Mouse (Mus musculus) forebrain, embryonic 11.5 days (tissue): ENCODE results near the gene Dmrta2. TPM values are rescaled to one million over a fixed set of nuclear protein-coding genes. Genes with fewer than 3 reads are reported as not detected.

Source experiments
- ATAC-seq: fragments of 200-750 bp; cut with Nextera tagmentation; replicated peaks from 2 replicates; pipeline ENCODE4 v1.8.0; 2017; ENCODE audit warnings: moderate TSS enrichment; ENCODE audit not compliant: low FRiP score
- DNase-seq: peaks from one replicate; pipeline ENCODE4 v3.0.0-alpha.2; 2017; ENCODE audit warnings: low spot score
- H3K27ac ChIP-seq: fragments of 300-500 bp; sonication (generic); 2 replicates; pipeline ENCODE4 v1.5.1; 2014; ENCODE audit warnings: low read depth, low read length
- H3K27me3 ChIP-seq: fragments of 300-500 bp; sonication (generic); 2 replicates; pipeline ENCODE4 v1.6.1; 2014; ENCODE audit warnings: mild to moderate bottlenecking, low read length, mixed read lengths; ENCODE audit not compliant: control insufficient read depth, insufficient read depth
- H3K36me3 ChIP-seq: fragments of 300-500 bp; sonication (generic); 2 replicates; pipeline ENCODE4 v1.6.1; 2014; ENCODE audit warnings: mild to moderate bottlenecking, low read length, moderate library complexity, mixed read lengths; ENCODE audit not compliant: control insufficient read depth, insufficient read depth
- H3K4me1 ChIP-seq: fragments of 300-500 bp; sonication (generic); replicated peaks from 2 replicates; pipeline ENCODE4 v1.6.1; 2014; ENCODE audit warnings: low read length, mixed read lengths; ENCODE audit not compliant: control insufficient read depth, insufficient read depth
- H3K4me2 ChIP-seq: fragments of 300-500 bp; sonication (generic); 2 replicates; pipeline ENCODE4 v1.6.1; 2014; ENCODE audit warnings: low read depth, mild to moderate bottlenecking, low read length, moderate library complexity, mixed read lengths; ENCODE audit not compliant: severe bottlenecking
- H3K4me3 ChIP-seq: fragments of 300-500 bp; sonication (generic); 2 replicates; pipeline ENCODE4 v1.5.1; 2014; ENCODE audit warnings: low read depth, low read length
- H3K9ac ChIP-seq: fragments of 300-500 bp; sonication (generic); 2 replicates; pipeline ENCODE4 v1.6.1; 2014; ENCODE audit warnings: low read length
- H3K9me3 ChIP-seq: fragments of 300-500 bp; sonication (generic); 2 replicates; pipeline ENCODE4 v1.6.1; 2016; ENCODE audit warnings: low read length, mixed read lengths; ENCODE audit not compliant: control insufficient read depth
- WGBS: fragments of 180-500 bp; shearing (Covaris S2); extraction: QIAGEN DNeasy Blood & Tissue Kit; methylation state at CpG from one replicate; pipeline ENCODE4 v1.1.7; 2014; 5-methylcytosine and 5-hydroxymethylcytosine counted together
- polyA plus RNA-seq: library from polyadenylated mRNA; unstranded; fragments of >200 nt; fragmentation: Nextera tagmentation; extraction: Ambion mirVana; gene quantifications from 2 replicates; pipeline ENCODE4 v1.2.1, GENCODE M21; 2014

Gene Dmrta2
- polyA plus RNA-seq, 1 experiment from 2014 or later: 12.5 TPM

DNA sequence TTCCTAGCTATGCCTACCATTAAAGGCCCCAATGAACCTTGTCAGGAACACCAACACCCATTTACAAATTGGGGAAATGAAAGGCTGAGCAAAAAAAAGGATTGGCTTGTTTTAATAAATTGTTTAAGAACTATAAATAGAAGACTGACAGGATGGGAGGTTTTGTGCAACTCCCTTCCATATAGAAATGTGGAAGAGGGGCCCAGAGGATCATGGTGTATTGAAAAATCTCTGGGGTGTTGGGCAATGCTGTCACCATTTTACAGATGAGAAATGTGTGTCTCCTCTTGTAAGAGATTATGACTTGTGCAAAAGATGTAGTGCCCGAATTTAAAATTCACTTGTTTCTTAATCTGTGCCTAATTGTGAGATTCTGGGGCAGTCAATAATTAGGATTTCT lies 24.3 kb upstream of the Dmrta2 start:
- 0 out of 2 replicates have a peak, but pooled peaks cover 1% of the 10 kb centered on the region for H3K4me1 ChIP-seq
- no peaks in the 10 kb centered on the region for H3K27me3 ChIP-seq
- no peak for DNase-seq
- H3K9me3 ChIP-seq: no peaks in the 10 kb centered on the region
- no peaks in the 10 kb centered on the region for H3K36me3 ChIP-seq
- WGBS: 91% methylated on average over 1 of the region's 1 CpGs
- H3K27ac ChIP-seq: no peak overlapping the region
- no peak overlapping the region for H3K9ac ChIP-seq
- no peak overlapping the region for H3K4me2 ChIP-seq
- no peak overlapping the region for H3K4me3 ChIP-seq
- no peak for ATAC-seq

GRCm38 (mm10) chr4:109960201-109960935 lies 17.5 kb upstream of the Dmrta2 start:
- no peak for DNase-seq
- 69% methylated on average over 5 of the region's 5 CpGs for WGBS
- no peak for ATAC-seq
- Histone ChIP-seq H3K4me3 (no peak overlapping the region), H3K4me2 (no peak overlapping the region), H3K27me3 (no peaks in the 10 kb centered on the region), H3K27ac (no peak overlapping the region), H3K9ac (no peak overlapping the region), H3K36me3 (no peaks in the 10 kb centered on the region), H3K9me3 (no peaks in the 10 kb centered on the region), H3K4me1 (0 out of 2 replicates have a peak, but pooled peaks cover 2% of the 10 kb centered on the region)

DNA sequence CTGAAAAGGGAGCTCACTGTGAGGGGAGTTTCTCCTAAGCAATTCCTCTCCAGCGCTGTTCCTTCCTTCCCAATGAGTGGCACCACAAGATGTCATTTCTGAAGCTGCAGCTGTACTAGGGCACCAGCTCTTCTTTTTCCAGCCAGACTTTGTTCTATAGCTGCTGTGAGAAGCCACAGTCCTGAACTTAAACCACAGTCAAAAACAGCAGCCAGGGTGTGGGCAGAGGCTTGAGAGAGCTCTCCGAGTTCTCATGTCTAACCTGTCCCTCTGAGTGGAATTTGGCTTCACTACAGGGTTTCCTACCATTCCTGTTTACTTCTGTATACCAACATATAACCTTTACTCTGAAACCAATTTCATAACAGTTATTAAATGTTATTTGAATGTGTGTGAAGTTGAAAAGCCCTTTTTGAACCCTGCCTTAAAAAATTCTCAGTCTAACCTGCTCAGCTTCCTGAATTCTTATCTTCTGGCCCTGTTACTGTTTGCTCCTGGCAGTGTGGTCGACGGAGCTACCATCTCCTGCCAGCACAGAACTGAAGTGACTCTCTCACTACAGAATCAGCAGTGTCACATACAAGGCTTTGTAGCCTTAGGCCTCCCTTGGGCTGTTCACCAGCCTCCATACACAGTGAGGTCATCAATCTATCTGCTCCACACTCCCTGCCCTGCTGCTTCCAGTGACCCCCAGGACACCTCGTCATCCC lies 14.1 kb upstream of the Dmrta2 start:
- no peak overlapping the region for H3K4me3 ChIP-seq
- no peak overlapping the region for H3K4me2 ChIP-seq
- no peaks in the 10 kb centered on the region for H3K9me3 ChIP-seq
- no peak for DNase-seq
- no peak for ATAC-seq
- H3K27ac ChIP-seq: no peak overlapping the region
- WGBS: 92% methylated on average over 5 of the region's 5 CpGs
- no peak overlapping the region for H3K9ac ChIP-seq
- no peaks in the 10 kb centered on the region for H3K36me3 ChIP-seq
- 0 out of 2 replicates have a peak, but pooled peaks cover 2% of the 10 kb centered on the region for H3K4me1 ChIP-seq
- H3K27me3 ChIP-seq: no peaks in the 10 kb centered on the region

GRCm38 (mm10) chr4:109969561-109969960 lies 8.3 kb upstream of the Dmrta2 start:
- Histone ChIP-seq H3K27me3 (peaks cover 15% of the 10 kb centered on the region), H3K4me1 (peaks cover 3% of the 10 kb centered on the region; the same call in 1 of the 2 replicates), H3K36me3 (no peaks in the 10 kb centered on the region), H3K9ac (no peak overlapping the region), H3K27ac (no peak overlapping the region), H3K9me3 (no peaks in the 10 kb centered on the region), H3K4me2 (no peak overlapping the region), H3K4me3 (no peak overlapping the region)
- no peak for ATAC-seq
- no peak for DNase-seq
- 88% methylated on average over 5 of the region's 5 CpGs for WGBS

DNA sequence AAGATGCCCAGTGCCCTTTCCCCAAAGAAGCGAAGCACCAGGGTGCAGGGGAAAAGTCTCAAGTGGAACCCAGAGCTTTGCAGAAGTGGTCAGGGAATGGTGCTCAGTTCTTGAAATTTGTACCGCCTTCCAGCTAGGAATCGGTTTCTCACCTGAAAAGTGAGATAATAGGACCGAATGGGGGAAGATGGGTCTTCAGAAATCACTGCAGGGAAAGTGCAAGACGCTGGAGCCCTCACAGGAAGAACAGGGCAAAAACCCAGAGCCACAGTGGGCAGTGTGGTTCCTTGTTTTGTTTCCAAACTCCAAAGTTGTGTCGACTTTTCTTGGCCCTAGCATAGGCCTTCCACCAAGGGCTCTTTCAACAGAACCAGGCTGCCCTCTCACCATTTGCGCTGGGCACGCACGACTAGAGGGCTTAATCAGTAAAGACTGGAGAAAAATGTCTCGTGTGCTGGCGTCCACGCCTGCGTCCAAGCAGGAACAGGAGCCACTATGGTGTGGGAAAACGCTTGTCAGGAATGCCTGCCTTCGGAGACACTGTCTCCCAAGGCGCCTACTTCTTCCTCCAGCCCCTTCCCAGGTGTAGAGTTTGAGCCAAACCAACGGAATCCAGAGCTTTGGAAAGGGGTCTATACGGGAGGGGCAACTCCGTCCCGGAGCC lies 3.7 kb upstream of the Dmrta2 start:
- DNase-seq (peak; percentile 56), ATAC-seq (no peak)
- WGBS: 2% methylated on average over 20 of the region's 20 CpGs
- no peaks in the 10 kb centered on the region for H3K9me3 ChIP-seq
- no peak overlapping the region for H3K27ac ChIP-seq
- H3K36me3 ChIP-seq: no peaks in the 10 kb centered on the region
- H3K4me3 ChIP-seq: peak overlapping the region; percentile 81
- peak overlapping the region; percentile 71 for H3K4me2 ChIP-seq
- H3K4me1 ChIP-seq: peaks cover 10% of the 10 kb centered on the region; the same call in 1 of the 2 replicates
- H3K9ac ChIP-seq: peak overlapping the region; percentile 97
- peaks cover 46% of the 10 kb centered on the region for H3K27me3 ChIP-seq

DNA sequence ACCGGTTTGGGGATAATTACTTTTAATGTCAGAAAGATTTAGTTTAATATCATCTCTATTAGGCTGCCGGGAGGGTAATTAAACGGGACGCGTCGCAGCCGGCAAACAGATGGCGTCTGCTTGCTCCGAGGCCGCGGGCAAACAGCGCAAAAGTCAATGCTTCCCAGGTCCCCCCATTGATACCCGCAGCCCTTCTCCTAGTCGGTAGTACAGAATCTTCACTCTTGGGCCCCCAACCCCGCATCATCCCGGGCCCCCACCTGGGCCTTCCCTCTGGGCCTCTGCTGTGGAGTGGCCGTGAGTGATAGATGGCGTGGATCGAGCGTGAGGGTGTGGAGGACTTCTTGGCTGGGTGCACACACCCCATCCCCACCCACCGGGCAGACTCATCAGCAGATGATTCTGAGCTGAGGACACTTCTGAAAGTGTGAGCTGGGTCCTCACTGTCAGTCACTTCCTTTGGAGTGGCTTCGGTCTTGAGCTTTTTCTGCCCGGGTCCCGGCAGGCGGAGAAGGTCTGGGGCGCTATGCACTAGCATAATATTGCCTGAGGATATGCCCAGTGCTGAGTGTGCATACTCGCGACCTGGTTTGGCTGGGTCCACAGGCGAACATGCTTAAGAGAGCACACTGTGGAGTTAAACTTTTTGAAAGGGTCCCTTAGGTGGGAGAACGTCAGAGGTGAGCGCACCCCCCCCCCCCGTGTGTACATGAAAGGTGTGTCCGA lies 3.0 kb upstream of the Dmrta2 start:
- H3K9ac ChIP-seq: peak overlapping the region; percentile 97
- H3K4me3 ChIP-seq: peak overlapping the region; percentile 81
- H3K27ac ChIP-seq: peak overlapping the region; percentile 62; the same call in 1 of the 2 replicates
- peaks cover 49% of the 10 kb centered on the region for H3K27me3 ChIP-seq
- WGBS: 2% methylated on average over 33 of the region's 33 CpGs
- ATAC-seq (no peak), DNase-seq (peak; percentile 68)
- H3K36me3 ChIP-seq: no peaks in the 10 kb centered on the region
- H3K9me3 ChIP-seq: no peaks in the 10 kb centered on the region
- peak overlapping the region; percentile 71 for H3K4me2 ChIP-seq
- H3K4me1 ChIP-seq: peaks cover 12% of the 10 kb centered on the region; the same call in 1 of the 2 replicates

DNA sequence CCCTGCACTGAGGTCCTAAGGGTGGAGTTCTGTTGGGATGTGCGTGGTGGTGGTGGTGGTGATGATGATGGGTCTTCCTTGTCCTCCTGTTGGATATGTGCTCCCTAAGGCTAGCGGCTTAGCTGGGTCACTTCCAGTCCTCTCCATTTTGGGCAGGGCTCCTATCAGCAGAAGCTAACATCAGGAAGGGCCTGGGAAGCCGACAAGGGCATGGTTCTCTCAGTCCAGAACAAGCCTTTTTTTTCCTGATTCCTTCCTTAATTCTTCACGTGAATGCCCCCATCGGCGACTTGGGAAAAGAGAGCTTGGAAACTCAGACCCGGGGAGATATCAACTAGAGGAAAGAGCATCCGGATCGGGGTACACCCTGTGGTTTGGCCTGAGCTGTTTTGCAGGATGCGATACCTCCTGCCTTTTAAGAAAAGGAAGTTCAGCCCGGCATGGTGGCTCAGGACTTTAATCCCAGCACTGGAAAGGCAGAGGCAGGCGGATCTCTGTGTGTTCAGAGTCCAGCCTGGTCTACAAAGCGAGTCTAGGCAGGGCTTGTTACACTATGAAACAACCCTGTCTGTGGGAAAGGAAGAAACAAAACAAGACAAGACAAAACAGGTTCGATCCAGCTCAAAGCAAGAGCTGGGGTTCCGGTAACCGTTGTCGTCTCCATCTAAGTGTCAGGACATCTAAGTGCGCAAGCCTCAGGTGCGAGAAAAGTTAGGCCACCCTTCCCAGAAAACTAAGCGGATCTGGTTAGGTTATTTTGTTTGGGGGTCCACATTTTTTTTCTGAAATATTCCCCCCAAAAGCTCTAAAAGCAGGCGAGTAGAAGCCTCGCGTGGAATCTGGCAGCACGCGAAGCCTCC lies 2.2 kb upstream of the Dmrta2 start:
- Histone ChIP-seq H3K27ac (no peak overlapping the region), H3K9me3 (no peaks in the 10 kb centered on the region), H3K4me2 (peak overlapping the region; percentile 71), H3K36me3 (no peaks in the 10 kb centered on the region), H3K4me1 (peaks cover 14% of the 10 kb centered on the region; the same call in 1 of the 2 replicates), H3K9ac (peak overlapping the region; percentile 97), H3K4me3 (peak overlapping the region; percentile 81), H3K27me3 (peaks cover 56% of the 10 kb centered on the region)
- DNase-seq (peak; percentile 57), ATAC-seq (no peak)
- WGBS: 9% methylated on average over 25 of the region's 25 CpGs
